Mouse (Mus musculus) telencephalon, adult 2 months (tissue): ENCODE data around the gene Mc3r.

Experiments
- DNase-seq: peaks from one replicate; pipeline ENCODE4 v3.0.0-alpha.2; 2011; ENCODE audit warnings: low read depth, low spot score

The Mc3r gene

GRCm38 (mm10) chr2:172298542-172298941 is 50.2 kb downstream of the Mc3r start:
- no peak for DNase-seq

- no peak for DNase-seq
Measured at GRCm38 (mm10) chr2:172299126-172299921, 51.0 kb downstream of the Mc3r start.
